Mouse (Mus musculus) adrenal gland, postnatal 4 days (tissue): ENCODE data around the gene Prss53. TPM values are rescaled to one million over a fixed set of nuclear protein-coding genes. Genes with fewer than 3 reads are reported as not detected.

Source experiments
- DNase-seq, 2 experiments: peaks; one replicate each; pipeline ENCODE4 v3.0.0; 2021 to 2022; ENCODE audit warnings: low spot score in 2 of 2, mixed read lengths in 2 of 2
- long read RNA-seq, 2 experiments: library from polyadenylated mRNA; stranded (forward); transcript quantifications; one replicate each; pipeline ENCODE4 v2.0.0; 2021
- total RNA-seq, 2 experiments: library from RNA; stranded (reverse); gene quantifications; 2 replicates each; pipeline ENCODE4 v1.2.3; 2021

Gene Prss53
- 1 to 10 TPM in 1 of 2 experiments, under 1 TPM in 1; 0.87 to 2.9 TPM for total RNA-seq
- long read RNA-seq, experiment 1, partial matches to known transcripts = 0 of 1 reads
- long read RNA-seq, experiment 1, other reads (novel, unspliced or antisense) = 1 of 1 reads
- long read RNA-seq, experiment 2, partial matches to known transcripts = 0 of 2 reads
- long read RNA-seq, experiment 2, other reads (novel, unspliced or antisense) = 2 of 2 reads

GRCm38 (mm10) chr7:127890798-127891197 lies at the start of gene Prss53:
TSS of gene Prss53 (minus strand) at chr7:127890970.
- DNase-seq = no peak

GRCm38 (mm10) chr7:127936216-127936884 lies 45.6 kb upstream of the Prss53 start:
- DNase-seq = no peak

GRCm38 (mm10) chr7:127935748-127936159 lies 45.0 kb upstream of the Prss53 start:
- no peak for DNase-seq

GRCm38 (mm10) chr7:127935028-127935722 lies 44.4 kb upstream of the Prss53 start:
- DNase-seq = peak; percentile 88 to 94

GRCm38 (mm10) chr7:127934075-127934474 lies 43.3 kb upstream of the Prss53 start:
- DNase-seq = no peak

GRCm38 (mm10) chr7:127932273-127933031 lies 41.7 kb upstream of the Prss53 start:
- no peak for DNase-seq

- DNase-seq = no peak
Measured at GRCm38 (mm10) chr7:127931351-127932135, 40.8 kb upstream of the Prss53 start.

GRCm38 (mm10) chr7:127930636-127931035 lies 39.9 kb upstream of the Prss53 start:
- no peak for DNase-seq

GRCm38 (mm10) chr7:127929923-127930322 lies 39.2 kb upstream of the Prss53 start, which contains the start of gene Prss8:
TSS of gene Prss8 (minus strand) at chr7:127930104.
- DNase-seq = no peak

GRCm38 (mm10) chr7:127928596-127928995 lies 37.8 kb upstream of the Prss53 start:
- no peak for DNase-seq

- no peak for DNase-seq
Measured at GRCm38 (mm10) chr7:127927726-127928125, 37.0 kb upstream of the Prss53 start.

- no peak for DNase-seq
Measured at GRCm38 (mm10) chr7:127926846-127927245, 36.1 kb upstream of the Prss53 start.

- DNase-seq = no peak
Measured at GRCm38 (mm10) chr7:127926066-127926465, 35.3 kb upstream of the Prss53 start.

- DNase-seq = no peak
Measured at GRCm38 (mm10) chr7:127925252-127925651, 34.5 kb upstream of the Prss53 start.

- DNase-seq = no peak
Measured at GRCm38 (mm10) chr7:127923714-127924113, 32.9 kb upstream of the Prss53 start.

GRCm38 (mm10) chr7:127922451-127923275 lies 31.9 kb upstream of the Prss53 start:
- DNase-seq = no peak

GRCm38 (mm10) chr7:127921516-127921915 lies 30.7 kb upstream of the Prss53 start:
- no peak for DNase-seq

GRCm38 (mm10) chr7:127919290-127919689 lies 28.5 kb upstream of the Prss53 start:
- no peak for DNase-seq

- DNase-seq = no peak
Measured at GRCm38 (mm10) chr7:127918203-127918602, 27.4 kb upstream of the Prss53 start.

- DNase-seq = no peak
Measured at GRCm38 (mm10) chr7:127915293-127915692, 24.5 kb upstream of the Prss53 start.
